Mouse (Mus musculus): ENCODE data around the gene Cdc25b.
A peak's percentile ranks its signal among the peaks of the same experiment; 100 is the strongest.

Cdc25b gene

GRCm38 (mm10) chr2:131223569-131223968 lies 36.8 kb downstream of the Cdc25b start:
- DNase-seq (ENCODE audit: low read depth, low spot score) = no peak

GRCm38 (mm10) chr2:131225178-131225577 lies 38.4 kb downstream of the Cdc25b start:
- no peak for DNase-seq (ENCODE audit: low read depth, low spot score)

GRCm38 (mm10) chr2:131226669-131227068 lies 39.9 kb downstream of the Cdc25b start:
- DNase-seq (ENCODE audit: low read depth, low spot score) = peak; percentile 22

GRCm38 (mm10) chr2:131227243-131227642 lies 40.5 kb downstream of the Cdc25b start:
- DNase-seq (ENCODE audit: low read depth, low spot score) = no peak

DNA sequence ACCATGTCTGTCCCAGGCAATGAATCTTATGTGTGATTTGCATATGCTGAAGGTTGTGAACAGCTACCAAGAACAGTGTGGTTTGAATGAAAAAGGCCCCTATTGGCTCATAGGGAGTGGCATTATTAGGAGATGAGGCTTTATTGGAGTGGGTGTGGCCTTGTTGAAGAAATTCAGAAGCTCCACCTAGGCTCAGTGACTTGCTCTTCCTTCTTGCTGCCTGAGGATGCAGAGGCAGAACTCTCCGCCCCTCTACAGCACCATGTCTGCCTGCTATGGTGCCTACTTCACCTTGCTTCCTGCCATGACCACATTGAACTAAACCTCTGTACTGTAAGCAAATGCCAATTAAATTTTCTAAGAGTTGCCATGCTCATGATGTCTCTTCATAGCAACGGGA lies 45.8 kb downstream of the Cdc25b start:
- DNase-seq (ENCODE audit: low read depth, low spot score) = peak; percentile 33

- peak; percentile 99 for DNase-seq (ENCODE audit: low read depth, low spot score)
Measured at GRCm38 (mm10) chr2:131233307-131234126, 46.8 kb downstream of the Cdc25b start, which contains the start of gene Mavs. Gene Mavs, plus strand, starts transcription at chr2:131234063.

- DNase-seq (ENCODE audit: low read depth, low spot score) = peak; percentile 36
Measured at GRCm38 (mm10) chr2:131234127-131234650, 47.4 kb downstream of the Cdc25b start.

DNA sequence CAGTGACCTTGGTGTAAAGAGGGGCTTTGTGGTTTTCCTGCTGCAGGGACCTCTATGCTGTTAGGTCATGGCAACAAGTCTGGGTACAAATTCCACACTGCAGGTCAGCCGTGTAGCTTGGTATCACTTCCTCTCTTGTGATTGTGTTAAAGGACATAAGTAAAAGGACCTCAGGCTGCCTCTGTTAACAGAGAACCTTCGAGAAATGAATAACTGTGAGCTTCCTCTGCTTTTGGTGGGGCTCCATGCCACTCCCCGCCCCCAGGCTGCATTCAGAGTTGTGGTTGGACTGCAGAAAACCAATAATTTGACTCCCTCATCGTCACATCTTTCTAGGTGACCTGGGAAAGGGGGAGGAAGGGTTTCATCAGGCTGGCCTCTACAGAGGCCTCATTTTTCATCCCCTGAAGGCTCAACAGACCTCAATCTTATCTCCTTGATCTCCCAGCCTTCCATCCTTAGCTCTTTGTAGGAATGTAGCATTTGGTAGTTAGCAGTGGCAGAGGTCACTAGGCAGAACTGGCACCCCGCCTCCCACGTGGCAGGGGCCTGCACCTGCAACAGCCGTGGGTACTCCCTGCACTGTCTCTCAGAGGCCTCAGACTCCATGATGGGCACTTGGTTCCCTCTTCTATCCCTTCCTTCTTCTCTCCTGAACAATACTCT lies 48.4 kb downstream of the Cdc25b start:
- DNase-seq (ENCODE audit: low read depth, low spot score) = peak; percentile 46

GRCm38 (mm10) chr2:131242180-131242579 lies 55.4 kb downstream of the Cdc25b start:
- DNase-seq (ENCODE audit: low read depth, low spot score) = no peak

GRCm38 (mm10) chr2:131242929-131243328 lies 56.2 kb downstream of the Cdc25b start:
- no peak for DNase-seq (ENCODE audit: low read depth, low spot score)
